Mouse (Mus musculus) liver, postnatal 0 days (tissue): ENCODE data around the gene Ttn.

Experiments used
- CTCF ChIP-seq: sonication (generic); IDR thresholded peaks from 2 replicates; pipeline ENCODE4 v1.5.1; 2016; ENCODE audit warnings: antibody characterized with exemption, low read depth
- EP300 ChIP-seq: IDR thresholded peaks from 2 replicates; pipeline ENCODE4 v1.6.1; 2016; ENCODE audit warnings: antibody characterized with exemption, low read depth, mild to moderate bottlenecking

GRCm38 (mm10) chr2:76654646-76655045 is 327.7 kb downstream of the Ttn start:
- no peak for TF ChIP-seq EP300
- TF ChIP-seq CTCF = no peak
